Mouse (Mus musculus): ENCODE measurements around the gene S100pbp.

DNA sequence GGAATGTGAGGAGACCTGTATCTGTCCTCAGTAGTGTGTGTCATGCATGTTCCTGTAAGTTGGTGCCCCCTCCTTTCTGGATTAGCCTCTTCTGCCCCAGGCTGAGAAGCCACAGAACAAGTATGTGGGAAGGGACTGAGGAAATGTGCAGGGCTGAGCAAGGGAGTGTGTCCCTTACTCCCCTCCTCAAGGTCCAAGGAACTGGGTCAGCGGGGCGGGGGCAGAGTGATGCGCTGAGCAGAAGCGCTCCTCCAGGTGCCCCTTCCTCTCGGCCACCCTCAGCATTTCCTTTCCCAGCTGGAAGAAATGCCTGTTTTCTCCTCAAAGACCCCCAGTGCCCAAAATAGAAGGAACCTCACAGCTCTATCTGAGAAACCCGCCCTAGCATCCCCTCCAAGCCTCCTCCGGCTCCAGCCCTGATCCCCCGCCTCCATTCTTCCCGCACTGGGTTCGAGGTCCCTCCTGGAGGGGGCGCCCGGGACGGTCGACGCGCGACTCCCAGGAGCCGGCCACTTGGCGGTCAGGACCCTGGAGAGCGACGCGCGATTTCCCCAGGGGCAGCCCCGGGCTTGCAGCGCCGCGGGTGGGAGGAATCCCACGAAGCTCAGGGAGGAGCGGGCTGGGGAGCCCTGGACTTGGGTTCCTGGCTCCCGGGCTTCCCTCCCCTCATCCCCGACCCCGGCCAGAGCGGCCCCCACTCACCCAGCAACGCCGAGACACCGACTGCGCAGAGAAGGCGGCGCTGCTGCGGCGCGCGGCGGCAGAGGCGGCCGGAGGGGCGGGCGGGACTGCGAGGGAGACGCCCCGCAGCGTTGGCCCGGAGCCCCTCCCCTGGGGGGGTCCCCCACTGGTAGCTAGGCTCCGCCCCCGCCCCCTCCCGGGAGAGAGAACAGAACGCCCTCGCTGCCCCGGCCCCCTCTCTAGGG, 68.7 kb downstream of the S100pbp start:
- TF ChIP-seq CTCF (IDR thresholded peaks at IDR 0.05; ENCODE audit: insufficient read depth, low read depth, low read length) (no peak), POLR2A (IDR thresholded peaks at IDR 0.05; ENCODE audit: insufficient read depth, low read depth, low read length) (no peak)
